Comparison of ENCODE assay signal across 20 mouse cellular contexts in the genomic region with DNA sequence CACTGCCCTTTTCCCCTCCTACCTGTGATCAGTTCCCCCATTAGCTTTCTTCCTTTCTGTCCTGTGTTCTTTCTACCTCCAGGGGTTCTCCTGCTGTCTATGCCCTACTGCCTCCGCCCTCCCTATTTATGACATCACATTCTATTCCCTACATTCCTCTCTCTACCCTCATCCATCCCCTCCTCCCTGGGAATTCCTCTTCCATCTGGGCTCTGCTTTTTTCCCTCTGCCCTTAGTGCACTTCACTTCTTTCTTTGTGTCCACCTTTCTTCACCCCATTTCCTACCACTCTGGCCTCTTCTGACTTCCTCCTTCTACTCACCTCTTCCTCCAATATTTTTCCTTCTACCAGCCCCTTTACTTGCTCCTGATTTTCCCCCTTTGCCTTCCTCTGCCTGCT. TPM values are rescaled to one million over a fixed set of nuclear protein-coding genes. Genes with fewer than 3 reads are reported as not detected.
DNase-seq lines count a peak whose midpoint lies in the region; TF ChIP-seq lines count a peak whose summit lies in the region.
"Had no signal": no experiment of that assay in that cellular context is flagged by ENCODE, and none has a peak within 500 bp of the region (broad histone marks: within the 10 kb centered on the region; RNA-seq: fewer than 3 reads in every experiment).

Gene Gm732 (minus strand): TSS at position 101 of the 400 bp plus-strand sequence.

- TF ChIP-seq CTCF in testis, adult 2 months (IDR thresholded peaks at IDR 0.05; ENCODE audit: control insufficient read depth, insufficient read depth, insufficient replicate concordance, low read depth, low read length) = no peak

- H3K36me3 ChIP-seq in testis, adult 2 months (ENCODE audit: control insufficient read depth, insufficient read depth, low read length) = no peaks in the 10 kb centered on the region
- H3K36me3 ChIP-seq: G1E had no signal

- no peaks in the 10 kb centered on the region for H3K4me1 ChIP-seq in testis, adult 2 months (ENCODE audit: control insufficient read depth, insufficient read depth, low read length)

- TF ChIP-seq POLR2A in testis, adult 2 months (IDR thresholded peaks at IDR 0.05; ENCODE audit: control insufficient read depth, low read depth, low read length) = no peak

- no peak for DNase-seq in testis, postnatal 14 days (ENCODE audit: low spot score)
- DNase-seq: adrenal gland, adult 2 months; adrenal gland, adult 8-10 months; adrenal gland, postnatal 10 days; adrenal gland, postnatal 14 days; adrenal gland, postnatal 25 days; adrenal gland, postnatal 36 days; B cell, adult 2 months; cerebellum, adult 11 months; cerebellum, adult 11-12 months; cerebellum, adult 18-20 months; cerebellum, adult 2 months had no signal

- peak within 1 kb of the TSS; percentile 34; the same call in 1 of the 2 replicates for H3K4me3 ChIP-seq in testis, adult 2 months (ENCODE audit: control insufficient read depth, low read depth, low read length)

- peak within 1 kb of the TSS; percentile 42 for H3K27ac ChIP-seq in testis, adult 2 months (ENCODE audit: control insufficient read depth, insufficient read depth, low read depth, low read length)

- no peaks in the 10 kb centered on the region for H3K27me3 ChIP-seq in testis, adult 2 months (ENCODE audit: control insufficient read depth, insufficient read depth, low read length)
- H3K27me3 ChIP-seq: CH12.LX had no signal

RNA-seq across cellular contexts. Expression of gene Gm732, which starts in this region (rescaled TPM):
- polyA plus RNA-seq in testis, adult 2 months (2012; rRNA removed) = 8.4 and 11.8 TPM in 2 replicates
- polyA plus RNA-seq: activated CD4-positive, CD25-positive, alpha-beta regulatory T cell, adult 4 months; adrenal gland, adult 2 months; brain, embryonic 14.5 days; C2C12; CD4-positive, CD25-positive, alpha-beta regulatory T cell, adult 4 months; cerebellum, adult 2 months; G1E; Patski had no signal
